Mouse (Mus musculus) bone marrow, adult 2 months (tissue): ENCODE measurements around the gene Numbl. TPM values are rescaled to one million over a fixed set of nuclear protein-coding genes. Genes with fewer than 3 reads are reported as not detected.

Source experiments
- H3K27ac ChIP-seq: fragments of 200-500 bp; 2 replicates; pipeline ENCODE4 v1.5.1; 2012; ENCODE audit warnings: low read depth, mild to moderate bottlenecking, control low read depth, inconsistent platforms, low read length; ENCODE audit not compliant: control insufficient read depth, poor library complexity, insufficient read depth
- H3K4me1 ChIP-seq: fragments of 200-500 bp; 2 replicates; pipeline ENCODE4 v1.6.1; 2011; ENCODE audit warnings: low read length; ENCODE audit not compliant: control insufficient read depth, insufficient read depth
- H3K4me3 ChIP-seq: fragments of 200-500 bp; replicated peaks from 2 replicates; pipeline ENCODE3; 2011; ENCODE audit warnings: mild to moderate bottlenecking, low read depth, low read length, control low read depth; ENCODE audit not compliant: control insufficient read depth
- CTCF ChIP-seq: fragments of 200-500 bp; IDR thresholded peaks from 2 replicates; pipeline ENCODE4 v1.5.1; 2011; ENCODE audit warnings: low read length, control low read depth; ENCODE audit not compliant: control insufficient read depth, insufficient read depth
- POLR2A ChIP-seq: fragments of 200-500 bp; IDR thresholded peaks from 2 replicates; pipeline ENCODE4 v1.6.1; 2011; ENCODE audit warnings: low read depth, mild to moderate bottlenecking, control low read depth, low read length, borderline replicate concordance; ENCODE audit not compliant: control insufficient read depth
- WGBS: fragments of 180-500 bp; shearing (Covaris S2); methylation state at CpG from one replicate; pipeline ENCODE4 v1.1.7; 2018; 5-methylcytosine and 5-hydroxymethylcytosine counted together
- polyA plus RNA-seq: library from polyadenylated mRNA; stranded (reverse); fragments of >200 nt; gene quantifications from 2 replicates; pipeline ENCODE4 v1.2.4, GENCODE M21; 2011; ENCODE audit warnings: low replicate concordance; ENCODE audit not compliant: missing spikeins, insufficient read depth, insufficient read length

Gene Numbl
- polyA plus RNA-seq, 1 experiment: 3.2 TPM

- Histone ChIP-seq H3K4me1 (no peaks in the 10 kb centered on the region), H3K4me3 (no peak overlapping the region), H3K27ac (no peak overlapping the region)
- TF ChIP-seq CTCF (peak; percentile 88), POLR2A (no peak)
- WGBS: 9% methylated on average over 11 of the region's 11 CpGs
Measured at GRCm38 (mm10) chr7:27302172-27302571, 43.9 kb downstream of the Numbl start.

GRCm38 (mm10) chr7:27305091-27305730 lies 47.0 kb downstream of the Numbl start:
- TF ChIP-seq CTCF: no peak
- no peak for TF ChIP-seq POLR2A
- H3K27ac ChIP-seq: no peak overlapping the region
- WGBS: 86% methylated on average over 17 of the region's 17 CpGs
- no peak overlapping the region for H3K4me3 ChIP-seq
- no peaks in the 10 kb centered on the region for H3K4me1 ChIP-seq

- Histone ChIP-seq H3K27ac (no peak overlapping the region), H3K4me3 (no peak overlapping the region), H3K4me1 (no peaks in the 10 kb centered on the region; the same call in 1 of the 2 replicates)
- TF ChIP-seq POLR2A (no peak), CTCF (peak; percentile 64; the same call in 1 of the 2 replicates)
- WGBS: 68% methylated on average over 24 of the region's 24 CpGs
Measured at GRCm38 (mm10) chr7:27306161-27307160, 48.2 kb downstream of the Numbl start.

- WGBS: 75% methylated on average over 9 of the region's 9 CpGs
- Histone ChIP-seq H3K4me3 (no peak overlapping the region), H3K4me1 (no peaks in the 10 kb centered on the region; the same call in 1 of the 2 replicates), H3K27ac (no peak overlapping the region)
- TF ChIP-seq POLR2A (no peak), CTCF (0 out of 2 replicates have a peak, but pooled peaks have one; percentile 7)
Measured at GRCm38 (mm10) chr7:27307551-27307950, 49.3 kb downstream of the Numbl start.

GRCm38 (mm10) chr7:27308821-27309549 lies 50.8 kb downstream of the Numbl start:
- TF ChIP-seq CTCF (no peak), POLR2A (no peak)
- Histone ChIP-seq H3K27ac (no peak overlapping the region), H3K4me3 (no peak overlapping the region), H3K4me1 (no peaks in the 10 kb centered on the region; the same call in 1 of the 2 replicates)
- WGBS: 15% methylated on average over 28 of the region's 28 CpGs

GRCm38 (mm10) chr7:27309832-27310231 lies 51.6 kb downstream of the Numbl start:
- 66% methylated on average over 3 of the region's 3 CpGs for WGBS
- Histone ChIP-seq H3K4me1 (no peaks in the 10 kb centered on the region; the same call in 1 of the 2 replicates), H3K27ac (no peak overlapping the region), H3K4me3 (no peak overlapping the region)
- TF ChIP-seq CTCF: no peak
- no peak for TF ChIP-seq POLR2A

GRCm38 (mm10) chr7:27310306-27310705 lies 52.1 kb downstream of the Numbl start:
- WGBS: 11% methylated on average over 17 of the region's 17 CpGs
- H3K4me3 ChIP-seq: no peak overlapping the region

GRCm38 (mm10) chr7:27310996-27311535 lies 52.8 kb downstream of the Numbl start:
- H3K4me1 ChIP-seq: no peaks in the 10 kb centered on the region; the same call in 1 of the 2 replicates
- H3K27ac ChIP-seq: no peak overlapping the region
- no peak overlapping the region for H3K4me3 ChIP-seq
- no peak for TF ChIP-seq POLR2A
- no peak for TF ChIP-seq CTCF
- WGBS: 52% methylated on average over 8 of the region's 8 CpGs

More at GRCm38 (mm10) chr7:27310306-27310705, 52.1 kb downstream of the Numbl start:
- no peak for TF ChIP-seq CTCF
- no peak for TF ChIP-seq POLR2A
- H3K27ac ChIP-seq: no peak overlapping the region
- H3K4me1 ChIP-seq: no peaks in the 10 kb centered on the region; the same call in 1 of the 2 replicates
